In genomic region chr7:128744684-128745485, GRCm38 (mm10) we compare ENCODE assay signal across 8 mouse cellular contexts. TPM values are rescaled to one million over a fixed set of nuclear protein-coding genes. Genes with fewer than 3 reads are reported as not detected.
A peak's percentile ranks its signal among the peaks of the same experiment; 100 is the strongest.
DNase-seq lines count a peak whose midpoint lies in the region; ATAC-seq and TF ChIP-seq lines count a peak whose summit lies in the region.

Gene Sec23ip, plus strand, starts transcription at chr7:128744943.

- H3K9me3 ChIP-seq in ES-Bruce4 (replicated peaks; ENCODE audit: control insufficient read depth, insufficient read depth, low read length, poor library complexity, severe bottlenecking), result no peaks in the 10 kb centered on the region
- H3K9me3 ChIP-seq in forebrain, embryonic 13.5 days (replicated peaks), result no peaks in the 10 kb centered on the region
- no peaks in the 10 kb centered on the region for H3K9me3 ChIP-seq in liver, postnatal 0 days (ENCODE audit: low read length)
- no peaks in the 10 kb centered on the region for H3K9me3 ChIP-seq in neural tube, embryonic 14.5 days (ENCODE audit: control insufficient read depth, low read length)

- H3K4me2 ChIP-seq in forebrain, embryonic 13.5 days, result peak within 1 kb of the TSS; percentile 96
- peak within 1 kb of the TSS; percentile 92 for H3K4me2 ChIP-seq in liver, postnatal 0 days (ENCODE audit: low read depth, low read length)
- peak within 1 kb of the TSS; percentile 88 for H3K4me2 ChIP-seq in neural tube, embryonic 14.5 days (ENCODE audit: low read depth, low read length)

- peak; percentile 99 for DNase-seq in heart, postnatal 10 days
- peak; percentile 98 for DNase-seq in large intestine, adult 2 months (ENCODE audit: low read depth, low spot score)
- DNase-seq in liver, postnatal 0 days, result peak; percentile 97
- DNase-seq in testis, postnatal 10 days (ENCODE audit: low spot score), result peak; percentile 95

- H3K4me1 ChIP-seq in ES-Bruce4 (ENCODE audit: control insufficient read depth, insufficient read depth, low read length), result no peaks in the 10 kb centered on the region
- H3K4me1 ChIP-seq in forebrain, embryonic 13.5 days, result peaks cover 42% of the 10 kb centered on the region
- peaks cover 46% of the 10 kb centered on the region for H3K4me1 ChIP-seq in liver, postnatal 0 days (ENCODE audit: insufficient read depth)
- H3K4me1 ChIP-seq in neural tube, embryonic 14.5 days (ENCODE audit: control insufficient read depth, insufficient read depth, low read length), result peaks cover 24% of the 10 kb centered on the region

- H3K9ac ChIP-seq in ES-Bruce4 (ENCODE audit: low read depth, poor library complexity, severe bottlenecking), result peak within 1 kb of the TSS; percentile 63
- H3K9ac ChIP-seq in forebrain, embryonic 13.5 days, result peak within 1 kb of the TSS; percentile 90
- H3K9ac ChIP-seq in liver, postnatal 0 days (replicated peaks), result peak within 1 kb of the TSS; percentile 94
- H3K9ac ChIP-seq in neural tube, embryonic 14.5 days (replicated peaks; ENCODE audit: low read depth, low read length), result peak within 1 kb of the TSS; percentile 86

- 0 out of 2 replicates have a peak, but pooled peaks cover under 1% of the 10 kb centered on the region for H3K36me3 ChIP-seq in ES-Bruce4 (ENCODE audit: control insufficient read depth, insufficient read depth, low read length, poor library complexity, severe bottlenecking)
- peaks cover under 1% of the 10 kb centered on the region; the same call in 1 of the 2 replicates for H3K36me3 ChIP-seq in forebrain, embryonic 13.5 days (ENCODE audit: poor library complexity, severe bottlenecking)
- H3K36me3 ChIP-seq in liver, postnatal 0 days (replicated peaks; ENCODE audit: insufficient read depth, low read length), result 0 out of 2 replicates have a peak, but pooled peaks cover 5% of the 10 kb centered on the region
- no peaks in the 10 kb centered on the region for H3K36me3 ChIP-seq in neural tube, embryonic 14.5 days (ENCODE audit: control insufficient read depth, insufficient read depth, low read length)

- intact Hi-C loops in heart, postnatal 10 days (cut with DNase I), result no loop called here

- no peaks in the 10 kb centered on the region for H3K27me3 ChIP-seq in ES-Bruce4 (ENCODE audit: control insufficient read depth, insufficient read depth, low read length, poor library complexity, severe bottlenecking)
- peaks cover 9% of the 10 kb centered on the region; the same call in 1 of the 2 replicates for H3K27me3 ChIP-seq in forebrain, embryonic 13.5 days
- H3K27me3 ChIP-seq in liver, postnatal 0 days (ENCODE audit: insufficient read depth, low read length), result no peaks in the 10 kb centered on the region
- H3K27me3 ChIP-seq in neural tube, embryonic 14.5 days (ENCODE audit: control insufficient read depth, insufficient read depth, low read length), result no peaks in the 10 kb centered on the region

- under 1% methylated on average over 55 of the region's 55 CpGs for WGBS in forebrain, embryonic 13.5 days
- WGBS in large intestine, adult 2 months, result under 1% methylated on average over 55 of the region's 55 CpGs
- WGBS in liver, postnatal 0 days (ENCODE audit: insufficient replicate concordance), result under 1% methylated on average over 55 of the region's 55 CpGs
- WGBS in neural tube, embryonic 14.5 days, result under 1% methylated on average over 54 of the region's 55 CpGs

- H3K27ac ChIP-seq in ES-Bruce4 (ENCODE audit: insufficient read depth, low read length), result no peak within 1 kb of the TSS
- 0 out of 2 replicates have a peak within 1 kb of the TSS, but pooled peaks have one; percentile 8 for H3K27ac ChIP-seq in forebrain, embryonic 13.5 days
- H3K27ac ChIP-seq in liver, postnatal 0 days (ENCODE audit: low read depth), result peak within 1 kb of the TSS; percentile 97
- H3K27ac ChIP-seq in neural tube, embryonic 14.5 days (ENCODE audit: low read depth, low read length), result peak within 1 kb of the TSS; percentile 76

- peak within 1 kb of the TSS; percentile 65 for H3K4me3 ChIP-seq in ES-Bruce4 (ENCODE audit: low read depth, low read length)
- H3K4me3 ChIP-seq in forebrain, embryonic 13.5 days, result peak within 1 kb of the TSS; percentile 96
- H3K4me3 ChIP-seq in liver, postnatal 0 days (ENCODE audit: low read depth, low read length), result peak within 1 kb of the TSS; percentile 95
- H3K4me3 ChIP-seq in neural tube, embryonic 14.5 days (ENCODE audit: low read depth, low read length), result peak within 1 kb of the TSS; percentile 98

- TF ChIP-seq EP300 in ES-Bruce4 (IDR thresholded peaks at IDR 0.05; ENCODE audit: insufficient read depth, low read depth, low read length), result no peak
- TF ChIP-seq EP300 in liver, postnatal 0 days (IDR thresholded peaks at IDR 0.05; ENCODE audit: low read depth), result peak; percentile 92

- peak; percentile 38 for TF ChIP-seq POLR2A in ES-Bruce4 (IDR thresholded peaks at IDR 0.05; ENCODE audit: insufficient read depth, low read length)

- no peak for TF ChIP-seq CTCF in ES-Bruce4 (IDR thresholded peaks at IDR 0.05; ENCODE audit: low read depth, low read length)
- TF ChIP-seq CTCF in liver, postnatal 0 days (IDR thresholded peaks at IDR 0.05; ENCODE audit: low read depth), result no peak

- peak; percentile 84 for ATAC-seq in cerebellum, adult (ENCODE audit: insufficient number of reproducible peaks, low FRiP score, low TSS enrichment)
- ATAC-seq in forebrain, embryonic 13.5 days, result peak; percentile 91
- ATAC-seq in liver, postnatal 0 days, result peak; percentile 84
- ATAC-seq in neural tube, embryonic 14.5 days (ENCODE audit: low read depth), result peak; percentile 91

RNA-seq across cellular contexts. Expression of gene Sec23ip, which starts in this region (rescaled TPM):
- 55.0 and 55.2 TPM in 2 replicates for polyA plus RNA-seq in ES-Bruce4 (2011; ENCODE audit: insufficient read depth, insufficient read length, low read depth, missing spikeins)
- polyA plus RNA-seq in forebrain, embryonic 13.5 days (2015; fragmentation: Nextera tagmentation; extraction: Ambion mirVana), result 40.1 and 41.9 TPM in 2 replicates
- 10 to 100 TPM; 29.3 to 30.0 TPM for total RNA-seq in heart, postnatal 10 days (2021)
- polyA plus RNA-seq in large intestine, adult 2 months (2012; rRNA removed), result 10.2 and 30.0 TPM in 2 replicates
- 10.2 and 11.3 TPM in 2 replicates for polyA plus RNA-seq in liver, postnatal 0 days (2015; fragmentation: Nextera tagmentation; extraction: Ambion mirVana)
- polyA plus RNA-seq in neural tube, embryonic 14.5 days (2014; fragmentation: Nextera tagmentation; extraction: Ambion mirVana), result 37.0 and 42.5 TPM in 2 replicates
